Mouse (Mus musculus): ENCODE measurements around the gene Tas1r1.

Gene Tas1r1

DNA sequence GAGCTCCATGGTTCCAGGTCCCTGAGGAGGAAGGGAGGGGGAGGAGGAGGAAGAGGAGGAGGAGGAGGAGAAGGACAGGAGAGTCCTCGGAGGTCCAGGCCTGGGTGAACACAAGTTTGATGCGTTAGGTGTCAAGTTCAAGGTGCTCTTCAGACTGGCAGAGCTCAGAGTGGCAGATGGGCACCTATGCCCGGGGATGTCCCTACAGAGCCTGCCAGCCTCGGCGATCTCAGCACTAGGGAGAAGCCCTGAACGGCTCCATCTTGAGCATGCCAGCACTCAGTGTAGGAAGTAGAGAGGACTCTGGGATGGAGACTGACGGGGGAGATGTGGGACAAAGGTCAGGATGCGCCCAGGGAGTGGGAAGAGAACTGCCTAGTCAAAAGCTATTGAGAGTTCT is 51.7 kb downstream of the Tas1r1 start:
- peak in 1 of 2 experiments; percentile 53 for DNase-seq

DNA sequence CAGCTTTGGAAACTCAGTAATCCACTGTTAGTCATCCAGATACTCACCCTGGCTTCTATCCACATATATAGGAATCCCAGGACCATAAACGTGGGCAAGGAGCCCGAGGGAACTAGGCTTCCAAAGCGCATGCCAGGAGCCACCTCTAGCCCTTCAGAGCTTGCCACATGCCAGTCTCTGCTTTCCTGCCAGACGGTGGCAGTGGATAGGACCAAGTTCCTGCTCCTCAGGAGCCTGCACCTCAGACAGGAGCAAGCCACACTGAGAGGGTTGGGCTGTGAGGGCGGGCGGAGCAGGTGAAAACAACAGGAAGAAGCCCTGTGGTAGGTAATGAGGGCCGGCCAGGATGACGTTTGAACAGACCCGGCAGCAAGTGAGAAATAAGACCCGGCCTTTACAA is 52.5 kb downstream of the Tas1r1 start:
- peak; percentile 70 to 80 for DNase-seq

DNA sequence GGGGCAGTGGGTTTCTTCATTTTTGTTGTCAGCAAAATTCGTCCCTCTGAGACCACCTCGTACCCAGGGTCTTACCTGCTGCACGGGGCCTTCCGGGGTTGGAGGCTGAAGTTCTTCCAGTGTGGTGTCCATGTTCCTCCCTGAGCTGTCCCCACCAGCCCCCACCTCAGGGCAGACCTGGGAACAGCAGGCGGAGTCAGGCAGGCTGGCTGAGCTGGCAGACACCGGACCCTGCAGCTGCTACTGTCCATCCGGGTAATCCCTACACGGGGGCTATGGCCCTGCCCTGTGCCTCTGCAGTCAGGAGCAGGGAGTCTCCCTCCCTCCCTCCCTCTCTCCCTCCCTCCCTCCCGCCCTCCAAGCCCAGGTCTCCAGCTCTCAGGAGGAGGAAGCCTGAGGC is 54.8 kb downstream of the Tas1r1 start:
- no peak for DNase-seq

DNA sequence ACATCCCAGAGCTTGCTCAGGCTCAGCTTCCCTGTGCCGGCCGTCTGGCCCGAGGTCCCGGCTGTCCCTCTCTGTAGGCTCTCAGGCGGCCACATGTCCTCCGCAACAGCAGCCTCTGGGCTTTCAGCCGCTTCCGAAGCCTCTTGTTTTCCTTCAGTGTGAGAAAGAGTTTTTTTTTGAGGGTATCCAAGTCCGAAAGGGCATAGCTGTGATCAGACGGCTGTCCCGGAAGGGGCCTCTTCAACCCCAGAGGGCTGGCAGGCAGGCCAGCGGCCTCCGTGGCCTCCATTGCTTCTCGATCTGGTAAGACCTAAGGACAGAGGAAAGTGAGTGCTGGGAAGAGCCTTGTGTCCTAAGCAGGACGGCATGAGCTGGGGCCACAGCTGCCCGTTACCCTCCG is 55.3 kb downstream of the Tas1r1 start:
- DNase-seq = no peak

DNA sequence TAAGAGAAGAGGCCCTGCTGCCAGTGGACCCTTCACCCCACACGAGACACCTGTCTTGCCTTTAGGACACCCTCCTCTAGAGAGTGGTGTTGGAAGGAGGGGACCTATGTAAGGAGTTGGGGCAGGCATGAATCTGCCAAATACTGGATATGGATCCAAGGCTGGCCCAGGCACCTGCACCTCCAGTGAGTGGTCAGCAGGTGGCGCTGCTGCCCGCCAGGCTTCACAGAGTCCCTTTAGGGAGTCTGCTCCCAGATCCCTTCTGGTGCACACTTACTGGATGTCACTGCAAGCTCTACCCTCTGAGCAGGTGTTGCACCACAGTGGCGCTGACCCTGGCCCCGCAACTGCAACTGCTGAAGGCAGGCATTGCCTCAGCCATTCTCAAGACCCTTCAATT is 57.0 kb downstream of the Tas1r1 start:
- peak; percentile 84 to 90 for DNase-seq

DNA sequence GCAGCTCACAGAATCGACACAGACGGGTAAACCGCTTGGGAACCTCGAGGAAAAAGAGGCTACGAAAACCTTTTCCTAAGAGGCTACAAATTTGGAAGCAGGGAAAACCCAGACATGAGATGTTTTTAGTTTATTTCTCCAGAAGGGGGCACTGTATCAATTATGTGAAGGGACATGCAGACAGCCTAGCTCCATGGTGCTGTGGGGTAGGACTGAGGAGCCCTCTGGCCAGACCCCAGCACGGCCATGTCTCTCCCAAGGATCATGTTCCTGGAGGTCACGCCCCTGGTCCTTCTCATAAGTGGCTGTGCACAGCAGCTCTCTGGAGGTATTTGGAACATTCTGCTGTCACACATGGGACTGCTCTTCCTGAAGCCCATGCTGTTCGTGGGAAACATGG is 57.7 kb downstream of the Tas1r1 start:
- no peak for DNase-seq
